Mouse (Mus musculus): ENCODE measurements around the gene Card6.

Card6 gene

DNA sequence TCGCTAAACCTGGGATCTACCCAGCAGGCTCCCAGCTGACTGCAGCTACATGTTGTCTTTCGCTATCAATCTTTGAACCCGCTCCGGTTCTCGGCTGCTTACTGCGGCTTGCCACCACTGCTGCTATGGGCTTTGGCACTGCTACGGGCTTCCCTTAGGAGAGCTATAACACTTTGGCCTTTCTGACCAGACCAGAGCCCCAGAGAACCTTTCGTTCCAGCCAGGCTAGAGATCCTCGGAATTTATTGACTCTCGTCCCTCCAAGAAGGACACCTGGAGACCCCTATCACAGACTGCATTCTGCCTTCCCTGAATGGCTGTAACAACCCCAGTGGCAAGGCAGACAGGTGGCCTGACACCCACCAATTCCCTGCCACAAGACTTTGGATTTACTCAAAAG is 18.2 kb downstream of the Card6 start:
- no peak for ATAC-seq (ENCODE audit: insufficient number of reproducible peaks, low FRiP score, low TSS enrichment)

DNA sequence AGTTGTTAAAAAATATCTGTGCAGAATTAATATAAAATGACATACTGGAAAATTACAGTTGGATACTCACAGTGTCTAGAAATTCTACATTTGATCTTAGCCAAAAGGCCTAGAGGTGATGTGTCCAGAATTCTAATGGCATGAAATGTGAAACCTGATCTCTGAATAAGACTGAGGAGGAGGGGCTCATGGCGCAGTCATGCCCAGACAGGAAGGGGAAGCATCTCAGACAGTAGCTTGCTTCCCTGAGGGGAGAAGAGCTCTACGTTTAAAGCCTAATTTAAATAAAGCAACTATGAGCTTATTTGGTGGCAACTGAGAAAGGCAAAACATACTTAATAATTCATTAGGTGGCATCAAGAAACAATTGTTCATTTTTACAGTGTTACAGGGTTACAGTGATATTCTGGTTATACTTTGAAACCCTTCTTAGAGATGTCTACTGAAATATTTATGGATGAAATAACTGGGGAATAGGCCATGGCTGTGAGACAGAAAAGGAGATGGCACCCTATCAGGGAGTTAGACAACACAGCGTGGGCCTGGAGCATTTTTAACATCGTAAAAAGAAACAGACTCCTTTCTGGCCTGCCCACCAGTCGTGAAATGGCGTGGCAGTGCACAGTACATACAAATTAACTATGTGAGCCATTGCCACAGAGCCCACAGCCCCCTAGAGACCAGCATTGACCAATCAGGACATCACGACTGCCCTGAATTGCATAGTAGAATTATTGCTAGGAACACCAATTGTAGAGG is 19.3 kb downstream of the Card6 start:
- ATAC-seq (ENCODE audit: insufficient number of reproducible peaks, low FRiP score, low TSS enrichment), result no peak

GRCm38 (mm10) chr15:5086162-5086561 is 22.2 kb downstream of the Card6 start:
- no peak for ATAC-seq (ENCODE audit: insufficient number of reproducible peaks, low FRiP score, low TSS enrichment)

DNA sequence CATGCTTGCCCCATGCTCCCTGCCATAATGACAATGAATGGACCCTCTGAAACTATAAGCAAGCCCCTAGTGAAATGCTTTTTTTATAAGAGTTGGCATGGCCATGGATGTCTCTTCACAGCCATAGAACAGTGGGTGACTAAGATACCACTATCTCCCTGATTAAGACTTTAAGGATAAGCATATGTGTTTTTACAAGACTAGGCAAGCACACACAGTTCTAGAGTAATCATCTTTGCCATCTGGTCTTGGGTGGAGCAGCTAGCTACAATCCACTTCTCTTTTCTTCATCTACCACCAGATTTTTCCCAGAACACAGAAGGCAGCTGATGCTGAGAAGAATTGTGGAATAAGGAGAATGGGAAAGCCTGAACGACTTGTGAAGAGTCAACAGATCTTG is 27.1 kb downstream of the Card6 start:
- no peak for ATAC-seq (ENCODE audit: insufficient number of reproducible peaks, low FRiP score, low TSS enrichment)

GRCm38 (mm10) chr15:5068801-5069518 is 39.4 kb downstream of the Card6 start:
- ATAC-seq (ENCODE audit: insufficient number of reproducible peaks, low FRiP score, low TSS enrichment), result peak; percentile 78; the same call in 1 of the 2 replicates

DNA sequence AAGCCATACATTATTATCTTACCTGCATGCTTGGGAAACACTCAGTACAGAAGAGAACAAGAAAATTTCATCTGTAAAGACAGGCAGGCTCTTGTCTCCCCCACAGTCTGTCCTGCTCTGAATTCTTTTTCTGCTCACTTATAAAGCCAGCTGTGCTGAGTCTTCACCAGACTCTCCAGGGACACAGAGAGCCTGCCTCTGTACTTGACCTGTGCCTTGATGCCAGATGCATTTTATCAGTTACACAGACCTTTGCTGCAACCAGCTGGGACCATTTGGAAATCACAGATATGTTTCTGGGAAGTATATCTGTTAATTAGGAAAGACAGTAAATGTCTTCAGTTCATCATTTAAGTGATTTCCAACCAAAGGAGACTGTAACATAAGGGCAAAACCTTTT is 44.7 kb downstream of the Card6 start, which contains the start of gene C7:
C7 (minus strand) TSS at position 106 of the 400 bp plus-strand sequence.
- ATAC-seq (ENCODE audit: insufficient number of reproducible peaks, low FRiP score, low TSS enrichment), result no peak

Data from cerebellum, adult (tissue).